Mouse (Mus musculus): Measurements from ENCODE around the gene Olfr122. TPM values are rescaled to one million over a fixed set of nuclear protein-coding genes. Genes with fewer than 3 reads are reported as not detected.

Gene Olfr122
- polyA plus RNA-seq (2012; ENCODE audit: insufficient read depth, low replicate concordance): not detected in 2 replicates

DNA sequence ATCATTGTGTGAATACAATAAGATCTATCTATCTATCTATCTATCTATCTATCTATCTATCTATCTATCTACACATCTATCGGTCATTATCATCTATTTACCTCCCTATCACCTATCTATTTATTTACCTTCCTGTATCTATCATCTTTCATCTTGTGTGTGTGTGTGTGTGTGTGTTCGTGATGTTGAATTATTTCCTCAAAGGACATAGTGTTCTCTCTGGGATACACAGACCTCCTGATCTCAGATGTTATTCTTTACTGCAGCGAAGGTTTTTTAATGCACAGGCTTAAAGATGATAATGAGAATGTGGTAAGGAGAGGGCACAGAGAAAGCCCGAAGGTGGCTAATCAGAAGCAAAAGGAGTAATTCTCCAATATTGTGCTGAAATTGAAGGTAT, at the start of gene Olfr122:
TSS of gene Olfr122 (plus strand) at position 301 of the 400 bp plus-strand sequence.
- Histone ChIP-seq H3K36me3 (replicated peaks; ENCODE audit: low read length) (no peaks in the 10 kb centered on the region), H3K4me3 (replicated peaks) (no peak within 1 kb of the TSS), H3K27me3 (replicated peaks) (no peaks in the 10 kb centered on the region), H3K9me3 (peaks cover 11% of the 10 kb centered on the region), H3K4me1 (no peaks in the 10 kb centered on the region)
- no peak for TF ChIP-seq GATA1 (IDR thresholded peaks at IDR 0.05; ENCODE audit: borderline replicate concordance, low read length)
- no peak for TF ChIP-seq FLI1 (IDR thresholded peaks at IDR 0.05; ENCODE audit: low read length)

DNA sequence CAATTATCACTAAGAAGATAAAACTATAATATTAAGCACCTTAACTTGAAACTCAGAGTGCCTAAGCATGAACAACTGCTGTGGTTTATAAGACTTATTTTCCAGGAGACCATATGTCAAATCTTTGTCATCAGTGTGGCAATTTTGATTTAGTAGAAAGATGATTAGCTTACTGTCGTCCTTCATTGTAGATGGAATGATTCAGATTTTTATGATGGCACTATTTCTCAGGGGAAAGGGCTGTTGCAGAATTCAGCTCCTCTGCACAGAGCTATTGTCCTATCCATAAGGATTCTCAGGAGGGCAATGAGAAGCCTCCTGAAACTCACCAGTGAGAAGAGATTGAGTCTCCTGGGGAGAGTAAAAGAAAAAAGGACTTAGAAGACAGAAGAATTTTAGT, 46.9 kb upstream of the Olfr122 start, which contains the start of gene Olfr120:
TSS of gene Olfr120 (plus strand) at position 301 of the 400 bp plus-strand sequence.
- Histone ChIP-seq H3K4me3 (replicated peaks) (no peak within 1 kb of the TSS), H3K4me1 (no peaks in the 10 kb centered on the region), H3K36me3 (replicated peaks; ENCODE audit: low read length) (no peaks in the 10 kb centered on the region), H3K9me3 (no peaks in the 10 kb centered on the region), H3K27me3 (replicated peaks) (no peaks in the 10 kb centered on the region)
- TF ChIP-seq FLI1 (IDR thresholded peaks at IDR 0.05; ENCODE audit: low read length): no peak
- TF ChIP-seq GATA1 (IDR thresholded peaks at IDR 0.05; ENCODE audit: borderline replicate concordance, low read length): no peak

DNA sequence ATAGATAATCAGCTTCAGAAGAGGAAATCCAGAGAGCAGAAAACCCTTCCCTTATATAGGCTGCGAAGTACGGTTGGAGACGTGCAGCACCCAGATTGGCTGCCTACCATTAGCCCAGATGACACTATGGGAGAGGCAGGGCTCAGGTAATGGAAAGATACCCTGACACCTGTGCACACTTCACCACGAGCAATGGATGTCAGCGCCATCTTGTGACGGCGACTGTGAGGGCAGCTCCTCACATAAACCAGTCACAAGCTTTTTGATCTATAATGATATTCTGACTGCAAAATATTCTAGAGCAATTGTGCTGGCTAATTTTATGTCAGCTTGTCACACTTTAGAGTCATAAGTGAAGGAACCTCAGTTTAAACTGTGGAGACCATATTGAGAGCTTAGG, 30.3 kb upstream of the Olfr122 start:
- no peaks in the 10 kb centered on the region for H3K4me1 ChIP-seq
- TF ChIP-seq FLI1 (IDR thresholded peaks at IDR 0.05; ENCODE audit: low read length): no peak
- no peak for TF ChIP-seq GATA1 (IDR thresholded peaks at IDR 0.05; ENCODE audit: borderline replicate concordance, low read length)
- no peak overlapping the region for H3K4me3 ChIP-seq (replicated peaks)
- no peaks in the 10 kb centered on the region for H3K9me3 ChIP-seq
- H3K36me3 ChIP-seq (replicated peaks; ENCODE audit: low read length): no peaks in the 10 kb centered on the region
- no peaks in the 10 kb centered on the region for H3K27me3 ChIP-seq (replicated peaks)

DNA sequence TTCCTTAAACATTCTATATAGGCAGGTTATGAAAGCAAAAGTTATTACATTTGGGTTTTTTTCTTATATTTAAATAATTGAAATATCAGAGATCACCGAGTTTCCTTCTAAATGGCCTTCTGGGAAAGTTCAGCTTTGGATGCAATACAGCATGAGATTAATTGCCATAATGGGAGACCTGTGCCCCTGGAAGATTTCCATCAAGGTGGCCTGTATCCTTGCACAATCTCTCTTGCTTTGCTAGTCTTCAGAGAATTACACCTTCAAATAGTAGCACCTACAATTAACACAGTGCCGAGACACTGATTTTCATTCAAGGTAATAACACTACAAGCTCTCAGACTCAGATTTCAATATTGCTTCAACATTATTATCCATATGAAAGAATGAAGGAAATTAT, 24.8 kb downstream of the Olfr122 start, which contains the start of gene Olfr123:
TSS of gene Olfr123 (plus strand) at position 301 of the 400 bp plus-strand sequence.
- no peak within 1 kb of the TSS for H3K4me3 ChIP-seq (replicated peaks)
- H3K27me3 ChIP-seq (replicated peaks): no peaks in the 10 kb centered on the region
- no peaks in the 10 kb centered on the region for H3K36me3 ChIP-seq (replicated peaks; ENCODE audit: low read length)
- peaks cover 9% of the 10 kb centered on the region for H3K9me3 ChIP-seq
- TF ChIP-seq FLI1 (IDR thresholded peaks at IDR 0.05; ENCODE audit: low read length): no peak
- H3K4me1 ChIP-seq: no peaks in the 10 kb centered on the region

DNA sequence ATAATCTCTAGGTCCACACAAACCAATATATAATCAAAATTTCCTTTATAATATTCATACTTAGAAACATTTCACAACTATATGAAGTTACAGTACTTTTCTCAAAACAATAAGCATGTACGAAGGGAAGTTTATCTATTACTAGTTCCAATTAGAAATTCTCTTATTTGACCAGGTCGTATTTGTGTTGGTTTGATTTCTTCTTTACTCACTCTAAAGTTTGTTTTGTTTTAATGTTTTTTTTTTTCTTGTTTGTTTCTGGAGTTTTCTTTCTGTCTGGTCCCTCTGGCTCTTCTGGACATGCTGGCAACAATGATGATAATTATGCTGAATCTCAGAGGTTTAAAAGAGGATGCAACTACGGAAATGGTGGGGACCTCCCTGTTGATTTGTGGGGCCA, 31.2 kb downstream of the Olfr122 start, which contains the start of gene Olfr124:
TSS of gene Olfr124 (plus strand) at position 301 of the 400 bp plus-strand sequence.
- H3K27me3 ChIP-seq (replicated peaks): no peaks in the 10 kb centered on the region
- H3K36me3 ChIP-seq (replicated peaks; ENCODE audit: low read length): no peaks in the 10 kb centered on the region
- peaks cover 9% of the 10 kb centered on the region for H3K9me3 ChIP-seq
- no peak for TF ChIP-seq FLI1 (IDR thresholded peaks at IDR 0.05; ENCODE audit: low read length)
- no peak for TF ChIP-seq GATA1 (IDR thresholded peaks at IDR 0.05; ENCODE audit: borderline replicate concordance, low read length)
- H3K4me1 ChIP-seq: no peaks in the 10 kb centered on the region
- no peak within 1 kb of the TSS for H3K4me3 ChIP-seq (replicated peaks)

Other genes starting within 250 kb of the Olfr122 start
- not detected in 2 replicates for gene Olfr112, start 199.2 kb upstream of the Olfr122 start, polyA plus RNA-seq (2012; ENCODE audit: insufficient read depth, low replicate concordance)
- not detected in 2 replicates for gene Olfr113, start 190.9 kb upstream of the Olfr122 start, polyA plus RNA-seq (2012; ENCODE audit: insufficient read depth, low replicate concordance)
- not detected in 2 replicates for gene Olfr114, start 175.9 kb upstream of the Olfr122 start, polyA plus RNA-seq (2012; ENCODE audit: insufficient read depth, low replicate concordance)
- gene Olfr115, start 141.5 kb upstream of the Olfr122 start, polyA plus RNA-seq (2012; ENCODE audit: insufficient read depth, low replicate concordance): not detected in 2 replicates
- gene Olfr116, start 141.4 kb upstream of the Olfr122 start, polyA plus RNA-seq (2012; ENCODE audit: insufficient read depth, low replicate concordance): not detected in 2 replicates
- gene Olfr117, start 104.8 kb upstream of the Olfr122 start, polyA plus RNA-seq (2012; ENCODE audit: insufficient read depth, low replicate concordance): not detected in 2 replicates
- not detected in 2 replicates for gene Olfr118, start 101.6 kb upstream of the Olfr122 start, polyA plus RNA-seq (2012; ENCODE audit: insufficient read depth, low replicate concordance)
- not detected in 2 replicates for gene Olfr119, start 72.0 kb upstream of the Olfr122 start, polyA plus RNA-seq (2012; ENCODE audit: insufficient read depth, low replicate concordance)
- gene Olfr120, start 46.8 kb upstream of the Olfr122 start, polyA plus RNA-seq (2012; ENCODE audit: insufficient read depth, low replicate concordance): not detected in 2 replicates
- gene Olfr121, start 19.8 kb upstream of the Olfr122 start, polyA plus RNA-seq (2012; ENCODE audit: insufficient read depth, low replicate concordance): not detected in 2 replicates
- gene Olfr123, start 24.9 kb downstream of the Olfr122 start, polyA plus RNA-seq (2012; ENCODE audit: insufficient read depth, low replicate concordance): not detected in 2 replicates
- not detected in 2 replicates for gene Olfr124, start 31.3 kb downstream of the Olfr122 start, polyA plus RNA-seq (2012; ENCODE audit: insufficient read depth, low replicate concordance)
- not detected in 2 replicates for gene Olfr125, start 64.3 kb downstream of the Olfr122 start, polyA plus RNA-seq (2012; ENCODE audit: insufficient read depth, low replicate concordance)
- gene Olfr126, start 78.9 kb downstream of the Olfr122 start, polyA plus RNA-seq (2012; ENCODE audit: insufficient read depth, low replicate concordance): not detected in 2 replicates
- not detected in 2 replicates for gene Olfr127, start 131.8 kb downstream of the Olfr122 start, polyA plus RNA-seq (2012; ENCODE audit: insufficient read depth, low replicate concordance)
- not detected in 2 replicates for gene Olfr128, start 151.9 kb downstream of the Olfr122 start, polyA plus RNA-seq (2012; ENCODE audit: insufficient read depth, low replicate concordance)
- gene Olfr761, start 184.5 kb downstream of the Olfr122 start, polyA plus RNA-seq (2012; ENCODE audit: insufficient read depth, low replicate concordance): not detected in 2 replicates